Mouse (Mus musculus) left cerebral cortex, postnatal 14 days (tissue): ENCODE results near the gene Clcn1. TPM values are rescaled to one million over a fixed set of nuclear protein-coding genes. Genes with fewer than 3 reads are reported as not detected.

ENCODE experiments used
- DNase-seq, 2 experiments: peaks; one replicate each; pipeline ENCODE4 v3.0.0; 2021 to 2022; ENCODE audit warnings: low spot score in 2 of 2, mixed read lengths in 1 of 2
- intact Hi-C: fragments of 180-260 bp; cut with DNase I; formaldehyde crosslinking; loops from one replicate; pipeline ENCODE4 v1.15.1; 2025
- long read RNA-seq, 2 experiments: library from polyadenylated mRNA; stranded (forward); transcript quantifications; one replicate each; pipeline ENCODE4 v2.0.0; 2021
- total RNA-seq, 2 experiments: library from RNA; stranded (reverse); gene quantifications; 2 replicates each; pipeline ENCODE4 v1.2.3; 2021

The Clcn1 gene
- 1 to 10 TPM; 3.2 to 4.4 TPM for total RNA-seq
- long read RNA-seq, experiment 1: 0 reads
- long read RNA-seq, experiment 2, partial matches to known transcripts: 1 of 1 reads
- long read RNA-seq, experiment 2, other reads (novel, unspliced or antisense): 0 of 1 reads

GRCm38 (mm10) chr6:42286448-42286847 lies at the start of gene Clcn1:
Gene Clcn1, plus strand, starts transcription at chr6:42286685.
- intact Hi-C loops: no loop called here
- DNase-seq: no peak

- peak; percentile 31 to 51 for DNase-seq
- intact Hi-C loops: no loop called here
Observed at GRCm38 (mm10) chr6:42237276-42237805, 49.1 kb upstream of the Clcn1 start.

GRCm38 (mm10) chr6:42241311-42242045 lies 45.0 kb upstream of the Clcn1 start:
- DNase-seq: no peak
- intact Hi-C loops: no loop called here

GRCm38 (mm10) chr6:42245711-42246353 lies 40.7 kb upstream of the Clcn1 start, which contains the start of gene Gstk1:
Gene Gstk1, plus strand, starts transcription at chr6:42245935.
- intact Hi-C loops: no loop called here
- peak; percentile 61 to 62 for DNase-seq

- DNase-seq: no peak
- intact Hi-C loops: no loop called here
Observed at GRCm38 (mm10) chr6:42247173-42247572, 39.3 kb upstream of the Clcn1 start.

GRCm38 (mm10) chr6:42247981-42248380 lies 38.5 kb upstream of the Clcn1 start:
- intact Hi-C loops: no loop called here

GRCm38 (mm10) chr6:42251791-42252190 lies 34.7 kb upstream of the Clcn1 start:
- no peak for DNase-seq
- intact Hi-C loops: no loop called here

More at GRCm38 (mm10) chr6:42247981-42248380, 38.5 kb upstream of the Clcn1 start:
- no peak for DNase-seq

GRCm38 (mm10) chr6:42253103-42253502 lies 33.4 kb upstream of the Clcn1 start:
- intact Hi-C loops: no loop called here
- no peak for DNase-seq

- intact Hi-C loops: no loop called here
Observed at GRCm38 (mm10) chr6:42257303-42257863, 29.1 kb upstream of the Clcn1 start.

GRCm38 (mm10) chr6:42260430-42260829 lies 26.1 kb upstream of the Clcn1 start:
- intact Hi-C loops: loop anchor here (5.0 kb wide), 1 partner anchor 653 kb away; the partner anchor contains the start of gene Ephb6
- DNase-seq: no peak

More at GRCm38 (mm10) chr6:42257303-42257863, 29.1 kb upstream of the Clcn1 start:
- peak; percentile 37 to 59 for DNase-seq

- DNase-seq: no peak
- intact Hi-C loops: loop anchor here (5.0 kb wide), 1 partner anchor 654 kb away; the partner anchor contains the start of gene Ephb6
Observed at GRCm38 (mm10) chr6:42261524-42262170, 24.8 kb upstream of the Clcn1 start, which contains the start of gene Tmem139. Gene Tmem139, plus strand, starts transcription at chr6:42261970.

- intact Hi-C loops: loop anchor here (2.0 to 5.0 kb wide), 3 partner anchors 38 to 657 kb away; partner anchors contain the start of genes Ephb6 and Fam131b
- peak; percentile 99 for DNase-seq
Observed at GRCm38 (mm10) chr6:42264626-42265312, 21.7 kb upstream of the Clcn1 start, which contains the start of gene Casp2. Gene Casp2, plus strand, starts transcription at chr6:42264985.

GRCm38 (mm10) chr6:42265391-42266330 lies 20.8 kb upstream of the Clcn1 start:
- intact Hi-C loops: loop anchor here (2.0 to 5.0 kb wide), 2 partner anchors 39 to 57 kb away; partner anchors contain the start of gene Fam131b
- DNase-seq: no peak

GRCm38 (mm10) chr6:42270817-42271216 lies 15.7 kb upstream of the Clcn1 start:
- intact Hi-C loops: no loop called here
- no peak for DNase-seq

GRCm38 (mm10) chr6:42276151-42276550 lies 10.3 kb upstream of the Clcn1 start:
- intact Hi-C loops: no loop called here
- DNase-seq: no peak

- DNase-seq: no peak
Observed at GRCm38 (mm10) chr6:42282865-42283528, 3.5 kb upstream of the Clcn1 start.

GRCm38 (mm10) chr6:42287562-42287961 lies 1.1 kb downstream of the Clcn1 start:
- intact Hi-C loops: no loop called here

More at GRCm38 (mm10) chr6:42282865-42283528, 3.5 kb upstream of the Clcn1 start:
- intact Hi-C loops: loop anchor here (5.0 kb wide), 1 partner anchor 39 kb away; the partner anchor contains the start of gene Fam131b

More at GRCm38 (mm10) chr6:42287562-42287961, 1.1 kb downstream of the Clcn1 start:
- no peak for DNase-seq
